26 mouse cellular contexts compared by ENCODE assay signal in the genomic region with DNA sequence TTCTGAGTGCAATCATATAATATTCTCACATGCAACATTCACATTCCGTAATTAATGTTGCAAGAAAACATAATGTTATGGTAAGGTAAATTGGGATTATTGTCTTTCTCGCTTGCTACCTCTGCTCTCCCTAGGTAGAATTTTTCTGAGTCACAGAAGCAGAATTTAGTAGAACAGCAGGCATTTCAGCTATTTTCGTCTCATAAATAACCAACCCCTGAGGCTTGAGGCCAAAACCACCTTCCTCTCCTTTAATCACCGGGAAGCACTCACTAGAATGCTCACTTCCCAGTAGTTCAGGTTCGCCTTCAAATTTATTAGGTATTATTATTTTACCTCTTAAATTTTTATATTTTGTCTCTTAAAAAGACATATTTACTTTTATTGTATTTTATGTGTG. TPM values are rescaled to one million over a fixed set of nuclear protein-coding genes. Genes with fewer than 3 reads are reported as not detected.
"Had no signal": no experiment of that assay in that cellular context is flagged by ENCODE, and none has a peak within 500 bp of the region (broad histone marks: within the 10 kb centered on the region; RNA-seq: fewer than 3 reads in every experiment).

No protein-coding gene starts in this region.

- H3K27ac ChIP-seq: kidney, embryonic 15.5 days; limb, embryonic 10.5 days; limb, embryonic 13.5 days; liver, embryonic 12.5 days; liver, embryonic 15.5 days; lung, embryonic 15.5 days; midbrain, embryonic 10.5 days; midbrain, embryonic 13.5 days; neural tube, embryonic 13.5 days; stomach, embryonic 15.5 days had no signal

- H3K27me3 ChIP-seq: kidney, embryonic 15.5 days; liver, embryonic 12.5 days; liver, embryonic 15.5 days; lung, embryonic 15.5 days; megakaryocyte, embryonic 14.5 days; midbrain, embryonic 13.5 days; neural tube, embryonic 13.5 days; stomach, embryonic 15.5 days had no signal

- H3K4me3 ChIP-seq: kidney, embryonic 15.5 days; limb, embryonic 10.5 days; limb, embryonic 13.5 days; liver, embryonic 12.5 days; liver, embryonic 15.5 days; lung, embryonic 15.5 days; megakaryocyte, embryonic 14.5 days; midbrain, embryonic 10.5 days; midbrain, embryonic 13.5 days; myocyte; neural tube, embryonic 13.5 days; stomach, embryonic 15.5 days had no signal

- DNase-seq: kidney, postnatal 10 days; kidney, postnatal 36 days; layer of hippocampus, postnatal 36 days; liver; lung, adult 18-20 months; lung, postnatal 10 days; lung, postnatal 36 days; retina, postnatal 1 day; right cerebral cortex, postnatal 25 days; spleen, adult 18-20 months; thymus, postnatal 36 days had no signal

- ATAC-seq: liver, embryonic 12.5 days; midbrain, embryonic 13.5 days; midbrain, embryonic 16.5 days had no signal

RNA-seq across cellular contexts. Expression of a gene that starts 10.8 kb away (rescaled TPM):
- total RNA-seq: monocyte, adult 5-6 weeks; neutrophil, adult 5-6 weeks had no signal
- polyA plus RNA-seq: myocyte had no signal
